Mouse (Mus musculus) T-helper 2 cell (primary cell): ENCODE data around the gene Tbc1d16.

ENCODE experiments used
- in situ Hi-C: fragments of 300-600 bp; cut with MboI, MseI; formaldehyde crosslinking; loops from one replicate; pipeline ENCODE4 v1.15.1; 2025; ENCODE audit warnings: high pct_unique_total_duplicates

The Tbc1d16 gene

GRCm38 (mm10) chr11:119178317-119178716 is 50.0 kb downstream of the Tbc1d16 start:
- in situ Hi-C loops, result no loop called here

GRCm38 (mm10) chr11:119176389-119177179 is 51.7 kb downstream of the Tbc1d16 start:
- in situ Hi-C loops, result no loop called here

GRCm38 (mm10) chr11:119171588-119171987 is 56.7 kb downstream of the Tbc1d16 start:
- in situ Hi-C loops, result no loop called here

- in situ Hi-C loops, result no loop called here
These were observed 59.4 kb downstream of the Tbc1d16 start for GRCm38 (mm10) chr11:119168851-119169250.

- in situ Hi-C loops, result no loop called here
These were observed 62.3 kb downstream of the Tbc1d16 start for GRCm38 (mm10) chr11:119165995-119166394.

- in situ Hi-C loops, result no loop called here
These were observed 63.9 kb downstream of the Tbc1d16 start for GRCm38 (mm10) chr11:119164375-119164774.

GRCm38 (mm10) chr11:119163734-119163992 is 64.6 kb downstream of the Tbc1d16 start:
- in situ Hi-C loops, result no loop called here

- in situ Hi-C loops, result no loop called here
These were observed 65.2 kb downstream of the Tbc1d16 start for GRCm38 (mm10) chr11:119162959-119163733.

GRCm38 (mm10) chr11:119161665-119162064 is 66.6 kb downstream of the Tbc1d16 start:
- in situ Hi-C loops, result no loop called here

- in situ Hi-C loops, result no loop called here
These were observed 68.2 kb downstream of the Tbc1d16 start for GRCm38 (mm10) chr11:119160050-119160449.

- in situ Hi-C loops, result no loop called here
These were observed 68.8 kb downstream of the Tbc1d16 start for GRCm38 (mm10) chr11:119159496-119159895.

- in situ Hi-C loops, result no loop called here
These were observed 70.7 kb downstream of the Tbc1d16 start for GRCm38 (mm10) chr11:119157377-119158189.

GRCm38 (mm10) chr11:119156481-119157254 is 71.6 kb downstream of the Tbc1d16 start:
- in situ Hi-C loops, result no loop called here

- in situ Hi-C loops, result no loop called here
These were observed 72.4 kb downstream of the Tbc1d16 start for GRCm38 (mm10) chr11:119155638-119156480.

- in situ Hi-C loops, result no loop called here
These were observed 75.9 kb downstream of the Tbc1d16 start for GRCm38 (mm10) chr11:119152321-119152831.

- in situ Hi-C loops, result no loop called here
These were observed 77.2 kb downstream of the Tbc1d16 start for GRCm38 (mm10) chr11:119151073-119151607.

- in situ Hi-C loops, result no loop called here
These were observed 77.9 kb downstream of the Tbc1d16 start for GRCm38 (mm10) chr11:119150442-119150841.

GRCm38 (mm10) chr11:119148829-119149228 is 79.5 kb downstream of the Tbc1d16 start:
- in situ Hi-C loops, result no loop called here

- in situ Hi-C loops, result no loop called here
These were observed 81.1 kb downstream of the Tbc1d16 start for GRCm38 (mm10) chr11:119147153-119147552.

GRCm38 (mm10) chr11:119146140-119146539 is 82.2 kb downstream of the Tbc1d16 start:
- in situ Hi-C loops, result no loop called here
